Mouse (Mus musculus) cerebellum, adult 2 months (tissue): Measurements from ENCODE around the gene Gga2.

ENCODE experiments used
- CTCF ChIP-seq: fragments of 200-500 bp; IDR thresholded peaks from 2 replicates; pipeline ENCODE4 v1.5.1; 2011; ENCODE audit warnings: low read depth, mild to moderate bottlenecking, control low read depth, low read length, moderate library complexity, borderline replicate concordance; ENCODE audit not compliant: insufficient read depth
- POLR2A ChIP-seq: fragments of 200-500 bp; IDR thresholded peaks from 2 replicates; pipeline ENCODE4 v1.6.1; 2011; ENCODE audit warnings: low read length, control low read depth, borderline replicate concordance; ENCODE audit not compliant: insufficient read depth

GRCm38 (mm10) chr7:122034348-122034747, 13.3 kb upstream of the Gga2 start:
- TF ChIP-seq CTCF, result no peak
- TF ChIP-seq POLR2A, result no peak
